Mouse (Mus musculus): ENCODE measurements at regions not wholly inside any gene's neighbourhood (a gene's known extent, or its start where the extent isn't known, plus 50 kb on each side); places are given as distances from the start of the nearest gene placed in this dataset.

DNA sequence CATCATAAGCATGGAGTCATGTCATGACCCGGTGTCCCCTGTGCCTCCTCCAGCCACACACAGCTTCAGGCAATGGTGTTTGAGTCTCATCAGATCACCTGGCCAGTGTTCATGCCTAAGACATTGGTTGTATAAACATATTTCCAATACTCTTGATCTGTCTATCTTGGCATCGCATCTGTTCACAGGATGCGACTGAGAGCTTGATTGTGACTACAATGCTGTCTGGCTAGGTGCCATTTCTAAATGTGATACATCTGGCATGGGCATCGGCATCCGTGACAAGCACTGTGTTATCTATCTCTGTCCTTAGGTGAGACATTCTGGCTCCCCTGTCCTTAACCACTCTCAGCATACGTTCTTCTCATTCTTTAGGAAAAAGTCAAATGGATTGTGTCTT, 102.3 kb upstream of the Fut8 start:
- in situ Hi-C loops (cut with MboI, MseI), result no loop called here

DNA sequence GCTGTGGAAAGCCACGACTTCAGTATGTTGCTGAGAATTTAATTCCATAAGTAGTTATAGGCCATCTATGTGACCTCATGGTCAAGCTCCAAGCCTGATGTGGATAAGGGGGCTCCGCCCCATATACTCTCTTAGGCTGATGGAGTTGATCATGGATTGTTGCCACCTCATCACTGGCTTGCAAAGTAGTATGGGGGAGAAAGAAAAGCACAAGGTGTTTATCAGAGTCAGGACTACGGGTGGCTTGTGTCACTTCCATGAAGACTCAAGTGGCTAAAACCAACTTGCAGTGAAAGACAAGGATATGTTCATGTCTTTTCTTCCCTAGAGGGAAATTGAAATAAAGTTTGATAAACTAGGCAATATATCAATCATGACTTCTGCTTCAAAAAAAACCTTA, 102.9 kb upstream of the Fut8 start:
- in situ Hi-C loops (cut with MboI, MseI), result no loop called here

DNA sequence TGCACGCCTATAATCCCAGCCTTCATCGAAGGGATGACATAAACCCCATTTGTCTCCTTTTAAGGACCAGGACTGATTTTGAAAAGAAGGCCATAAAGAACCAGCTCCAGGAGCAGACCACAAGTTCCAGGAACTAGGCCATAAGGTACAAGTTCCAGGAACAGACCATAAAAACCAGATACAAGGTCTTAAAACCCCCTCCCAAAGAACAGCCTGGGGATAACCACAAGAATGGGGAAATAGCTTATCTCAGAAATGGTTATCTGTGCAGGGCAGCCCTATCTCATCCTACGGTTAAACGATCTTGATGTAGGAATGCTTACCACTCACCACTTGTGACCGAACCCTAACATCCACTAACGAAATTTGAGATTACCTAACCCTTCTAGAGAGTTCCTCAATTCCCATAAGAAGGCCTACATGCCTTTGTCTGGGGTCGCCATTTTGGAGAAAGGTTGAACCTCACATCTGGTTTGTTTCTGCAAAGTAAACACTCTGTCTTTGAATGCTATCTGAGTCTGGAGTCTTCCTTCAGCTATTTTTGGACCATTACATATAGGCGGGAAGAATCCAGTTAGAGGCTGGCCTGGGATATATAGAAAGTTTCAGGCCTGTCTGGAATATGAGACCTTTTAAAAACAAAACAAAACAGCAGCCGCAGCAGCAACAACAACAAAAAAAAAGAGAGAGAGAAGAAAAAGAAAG, 103.5 kb upstream of the Fut8 start:
- in situ Hi-C loops (cut with MboI, MseI), result no loop called here

- in situ Hi-C loops (cut with MboI, MseI), result no loop called here
These were observed 104.2 kb upstream of the Fut8 start for GRCm38 (mm10) chr12:77133465-77134305.

DNA sequence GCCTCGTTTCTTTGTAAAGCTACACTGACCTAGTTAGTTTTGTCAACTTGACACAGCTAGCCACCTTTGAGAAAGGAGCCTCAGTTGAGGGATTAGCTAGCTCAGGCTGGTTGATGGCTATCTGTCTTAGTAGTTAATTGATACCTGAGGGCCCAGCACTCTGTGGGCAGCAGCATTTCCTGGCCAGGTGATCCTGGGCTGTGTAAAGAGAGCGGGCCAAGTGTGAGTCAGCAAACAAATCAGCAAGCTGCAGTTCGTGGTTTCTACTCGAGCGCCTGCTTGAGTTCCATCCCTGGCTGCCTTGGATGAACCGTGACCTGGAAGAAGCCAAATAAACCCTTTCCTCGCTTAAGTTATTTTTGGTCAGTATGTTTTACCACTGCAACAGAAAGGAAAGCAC, 106.6 kb upstream of the Fut8 start:
- in situ Hi-C loops (cut with MboI, MseI), result no loop called here

GRCm38 (mm10) chr12:77130526-77130925, 107.4 kb upstream of the Fut8 start:
- in situ Hi-C loops (cut with MboI, MseI), result no loop called here

- in situ Hi-C loops (cut with MboI, MseI), result loop anchor here (10.0 kb wide), 1 partner anchor 61 kb away; no protein-coding TSS in a partner anchor
These were observed 113.7 kb upstream of the Fut8 start for GRCm38 (mm10) chr12:77124267-77124666.

DNA sequence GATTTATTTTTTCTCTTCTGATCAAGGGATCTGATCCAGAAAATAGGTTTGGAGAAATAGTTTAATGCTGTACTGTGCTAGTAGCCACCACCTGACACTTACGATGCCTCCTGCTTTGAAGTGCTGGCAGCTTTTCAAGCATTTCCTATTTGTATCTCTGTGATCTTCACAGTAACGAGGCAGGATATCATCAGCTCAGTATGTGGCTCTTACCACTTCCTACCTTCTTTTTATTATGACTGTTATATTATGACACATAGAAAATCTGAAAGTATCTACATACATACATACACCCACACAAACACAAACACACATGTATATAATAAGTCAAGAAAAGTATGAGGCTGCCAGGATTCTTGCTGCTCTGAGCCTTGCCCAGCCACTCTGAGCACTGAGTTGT, 124.4 kb upstream of the Fut8 start:
- in situ Hi-C loops (cut with MboI, MseI), result no loop called here

DNA sequence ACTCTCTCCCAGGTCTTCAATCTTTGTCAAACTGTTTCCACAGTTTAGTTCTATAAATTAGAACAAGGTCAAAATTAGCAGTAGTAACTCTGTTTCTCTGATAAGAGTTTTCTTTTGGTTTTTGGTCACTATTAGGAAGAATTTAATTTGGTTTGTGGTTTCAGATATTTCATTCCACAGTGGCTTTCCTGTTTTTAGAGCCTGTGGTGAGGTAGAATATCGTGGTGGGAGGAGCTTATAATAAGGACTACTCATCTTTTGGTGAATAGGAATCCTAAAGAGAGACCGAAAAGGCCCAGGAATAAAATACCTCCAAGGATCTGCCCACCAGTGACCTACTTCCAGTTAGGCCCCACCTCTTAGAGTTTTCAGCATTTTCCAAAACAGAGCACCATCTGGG, 125.8 kb upstream of the Fut8 start:
- in situ Hi-C loops (cut with MboI, MseI), result no loop called here

DNA sequence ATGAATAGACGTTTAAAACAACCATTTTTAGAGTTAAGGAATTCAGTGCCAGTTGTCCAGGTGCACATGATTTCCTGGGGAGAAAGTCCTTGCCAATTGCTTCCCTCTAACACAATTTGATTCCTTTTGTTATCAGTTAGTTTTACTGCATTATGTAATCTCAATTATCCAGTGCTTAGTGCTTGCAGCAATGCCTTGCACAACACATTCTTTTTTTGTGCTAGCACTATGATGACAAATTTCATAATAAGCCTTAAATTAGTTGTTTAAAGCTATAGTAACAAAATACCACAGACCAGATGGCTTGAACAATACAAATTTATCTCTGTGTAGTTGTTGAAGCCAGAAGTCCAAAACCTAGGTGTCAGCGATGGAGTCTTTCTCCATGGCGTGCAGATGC, 130.7 kb upstream of the Fut8 start:
- in situ Hi-C loops (cut with MboI, MseI), result no loop called here

DNA sequence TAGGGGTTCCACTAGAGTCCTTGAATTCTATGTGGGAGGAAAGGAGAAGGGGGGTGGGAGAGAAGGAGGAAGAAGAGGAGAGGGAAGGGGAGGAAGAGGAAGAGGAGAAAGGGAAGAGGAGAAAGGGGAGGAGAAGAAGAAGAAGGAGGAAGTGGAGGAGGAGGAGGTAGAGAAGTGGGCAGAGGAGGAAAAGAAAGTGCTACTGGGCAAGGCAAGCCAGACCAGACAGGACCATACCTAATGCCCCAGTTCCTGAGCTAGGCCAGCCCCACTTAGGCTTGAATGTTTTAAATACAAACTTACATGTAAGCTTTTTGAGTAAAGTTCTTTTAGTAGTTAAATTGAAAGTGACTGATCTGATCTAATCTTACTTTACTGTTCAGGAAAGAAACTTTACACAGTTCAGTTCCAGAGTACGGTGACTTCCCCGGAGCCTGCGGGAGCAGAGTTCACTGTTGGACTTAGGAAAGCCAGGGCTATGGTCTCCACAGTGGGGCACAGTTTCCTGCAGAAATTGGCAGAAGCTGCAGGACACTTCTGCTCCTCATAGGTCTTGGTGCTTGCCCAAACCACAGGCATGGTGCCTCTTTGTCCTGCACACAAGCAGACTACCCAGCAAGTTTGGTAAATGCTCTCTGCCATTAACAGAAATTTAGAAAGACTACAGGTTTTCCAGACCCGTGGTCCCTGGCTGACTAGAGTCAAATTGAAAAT, 131.9 kb upstream of the Fut8 start:
- in situ Hi-C loops (cut with MboI, MseI), result no loop called here

DNA sequence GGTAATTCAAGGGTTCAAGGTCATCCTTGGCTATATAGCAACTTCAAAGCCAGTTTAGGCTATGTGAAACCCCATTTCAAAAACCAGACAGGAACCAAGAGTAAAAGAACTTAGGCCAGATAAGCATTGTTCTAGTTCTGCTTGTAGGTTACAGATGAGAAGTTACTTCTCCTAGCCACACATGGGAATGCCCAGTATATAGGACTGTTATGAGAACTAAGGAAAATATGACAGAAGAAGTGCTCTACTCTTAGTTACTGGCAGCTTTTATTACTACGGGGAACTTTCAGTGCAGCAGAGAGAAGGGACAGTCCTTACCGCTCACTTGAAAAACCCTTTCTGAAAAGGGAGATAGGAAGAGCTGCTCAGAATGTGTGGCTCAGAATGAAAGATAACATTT, 137.4 kb upstream of the Fut8 start:
- in situ Hi-C loops (cut with MboI, MseI), result no loop called here

DNA sequence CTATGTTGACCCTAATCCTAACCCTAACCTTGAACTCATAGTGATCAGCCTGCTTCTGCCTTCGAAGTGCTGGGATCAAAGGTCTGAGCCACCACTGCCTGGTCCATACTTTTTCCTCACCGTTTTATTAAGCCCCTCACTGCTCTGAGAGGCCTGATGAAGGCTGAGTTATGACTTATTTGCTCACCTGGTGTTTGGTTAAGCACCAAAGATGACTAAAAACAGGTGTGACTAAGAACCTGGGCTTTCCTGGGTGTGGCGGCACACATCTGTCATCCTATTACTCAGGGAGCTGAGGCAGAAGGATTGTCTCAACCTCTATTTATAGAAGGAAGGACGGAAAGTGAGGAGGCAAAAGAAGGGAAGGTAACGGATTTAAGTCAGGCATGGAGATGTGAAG, 137.5 kb upstream of the Max start:
- in situ Hi-C loops (cut with MboI, MseI), result no loop called here

- in situ Hi-C loops (cut with MboI, MseI), result no loop called here
These were observed 136.8 kb upstream of the Max start for GRCm38 (mm10) chr12:77098821-77099220.

DNA sequence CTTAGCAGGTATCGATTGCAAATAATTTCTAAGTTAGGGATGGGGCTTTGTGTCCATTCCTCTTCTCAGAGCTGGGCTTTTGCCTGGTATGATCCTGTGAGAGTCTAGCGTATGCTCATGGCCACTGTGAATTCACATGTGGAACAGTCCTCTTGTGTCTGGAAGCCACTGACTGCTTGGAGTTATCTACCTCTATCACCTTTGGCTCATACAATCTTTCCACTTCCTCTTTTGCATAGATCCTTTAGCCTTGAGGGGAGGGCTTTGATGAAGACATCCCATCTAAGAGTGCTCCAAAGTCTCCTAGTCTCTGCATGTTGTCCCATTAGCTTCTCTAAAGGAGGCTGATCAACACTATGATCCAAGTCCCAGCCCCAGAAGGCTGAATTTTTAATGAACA, 135.8 kb upstream of the Max start:
- in situ Hi-C loops (cut with MboI, MseI), result no loop called here

- in situ Hi-C loops (cut with MboI, MseI), result no loop called here
These were observed 134.5 kb upstream of the Max start for GRCm38 (mm10) chr12:77096461-77096860.

- in situ Hi-C loops (cut with MboI, MseI), result no loop called here
These were observed 133.3 kb upstream of the Max start for GRCm38 (mm10) chr12:77094999-77095915.

GRCm38 (mm10) chr12:77094168-77094567, 132.2 kb upstream of the Max start:
- in situ Hi-C loops (cut with MboI, MseI), result no loop called here

DNA sequence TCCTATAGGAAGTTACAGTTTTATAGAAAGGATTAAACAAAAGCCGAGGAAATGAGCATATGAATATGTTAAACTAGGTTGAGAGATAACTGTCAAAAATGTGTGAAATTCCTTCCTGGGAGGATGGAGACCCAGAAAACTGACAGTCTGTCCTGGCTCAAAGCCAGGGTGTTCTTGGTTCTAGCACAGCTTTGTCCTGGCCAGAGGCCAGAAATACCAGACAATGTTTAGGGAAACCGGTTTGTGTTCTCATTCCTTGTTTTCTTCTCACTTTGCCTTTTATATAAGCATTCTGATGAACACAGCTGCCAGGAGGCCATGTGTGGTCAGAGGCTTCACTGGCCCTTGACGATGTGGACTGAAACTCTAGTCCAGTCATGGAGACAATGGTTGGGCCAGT, 130.7 kb upstream of the Max start:
- in situ Hi-C loops (cut with MboI, MseI), result no loop called here

- in situ Hi-C loops (cut with MboI, MseI), result no loop called here
These were observed 130.1 kb upstream of the Max start for GRCm38 (mm10) chr12:77092143-77092542.

DNA sequence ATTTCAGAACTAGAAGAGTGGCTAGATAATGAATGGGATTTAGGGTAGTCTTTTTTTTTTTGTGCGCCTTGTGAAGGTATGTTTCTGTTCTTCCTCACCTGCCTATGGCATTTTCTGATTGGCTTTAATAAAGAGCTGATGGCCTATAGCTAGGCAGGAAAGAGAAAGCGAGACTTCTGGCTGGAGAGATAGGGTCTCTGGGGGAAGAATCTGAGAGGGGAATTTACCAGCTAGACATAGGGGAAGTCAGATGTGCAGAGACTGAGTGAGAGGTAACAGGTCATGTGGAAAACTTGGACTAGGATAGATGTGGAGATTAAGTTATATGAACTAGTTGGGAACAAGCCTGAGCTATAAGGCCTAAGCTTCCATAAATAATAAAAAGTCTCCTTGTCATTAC, 129.7 kb upstream of the Max start:
- in situ Hi-C loops (cut with MboI, MseI), result no loop called here

DNA sequence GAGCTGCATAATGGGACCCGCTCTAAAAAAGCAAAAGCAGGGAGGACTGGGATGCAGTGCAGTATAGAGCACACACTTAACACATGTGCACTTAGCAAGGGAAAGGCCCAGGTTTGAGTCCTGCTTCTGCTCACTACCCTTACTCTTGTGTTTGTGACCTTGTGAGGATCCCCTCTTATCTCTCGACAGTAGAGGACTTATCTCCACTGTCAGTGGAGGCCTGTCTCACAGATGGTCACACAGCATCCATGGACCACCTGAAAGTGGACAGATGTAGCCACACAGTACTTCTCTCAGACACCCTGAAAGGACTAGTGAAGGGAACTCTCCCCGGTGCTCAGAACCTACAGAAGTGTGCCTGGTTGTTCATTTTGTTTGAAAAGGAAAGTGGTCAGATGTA, 128.5 kb upstream of the Max start:
- in situ Hi-C loops (cut with MboI, MseI), result no loop called here

All from T-helper 1 cell (primary cell).